Mouse (Mus musculus) lung, postnatal 0 days (tissue): ENCODE measurements around the gene Gpr142.

Experiments used
- CTCF ChIP-seq: IDR thresholded peaks from 2 replicates; pipeline ENCODE4 v1.5.1; 2016; ENCODE audit warnings: antibody characterized with exemption, mild to moderate bottlenecking
- EP300 ChIP-seq: IDR thresholded peaks from 2 replicates; pipeline ENCODE4 v1.6.1; 2016; ENCODE audit warnings: antibody characterized with exemption, mild to moderate bottlenecking, control low read depth

DNA sequence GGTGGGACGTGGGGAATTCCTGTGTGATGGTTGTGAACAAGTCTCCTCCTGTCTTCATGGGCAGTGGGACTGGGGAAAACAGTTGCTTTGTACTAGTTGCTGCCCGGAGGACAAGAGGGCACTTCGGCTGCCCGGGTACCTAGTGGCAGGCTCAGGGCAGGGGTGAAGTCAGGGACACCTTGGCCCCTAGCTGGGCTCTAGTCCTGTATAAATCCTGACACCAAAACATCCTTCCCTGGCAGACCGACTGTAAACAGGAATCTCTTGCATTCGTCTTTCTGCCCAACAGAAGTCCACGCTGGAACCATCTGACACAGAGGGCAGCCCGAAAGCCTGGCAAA, 31.7 kb downstream of the Gpr142 start:
- TF ChIP-seq CTCF (no peak), EP300 (no peak)
